Mouse (Mus musculus): ENCODE measurements around the gene Rccd1.

DNA sequence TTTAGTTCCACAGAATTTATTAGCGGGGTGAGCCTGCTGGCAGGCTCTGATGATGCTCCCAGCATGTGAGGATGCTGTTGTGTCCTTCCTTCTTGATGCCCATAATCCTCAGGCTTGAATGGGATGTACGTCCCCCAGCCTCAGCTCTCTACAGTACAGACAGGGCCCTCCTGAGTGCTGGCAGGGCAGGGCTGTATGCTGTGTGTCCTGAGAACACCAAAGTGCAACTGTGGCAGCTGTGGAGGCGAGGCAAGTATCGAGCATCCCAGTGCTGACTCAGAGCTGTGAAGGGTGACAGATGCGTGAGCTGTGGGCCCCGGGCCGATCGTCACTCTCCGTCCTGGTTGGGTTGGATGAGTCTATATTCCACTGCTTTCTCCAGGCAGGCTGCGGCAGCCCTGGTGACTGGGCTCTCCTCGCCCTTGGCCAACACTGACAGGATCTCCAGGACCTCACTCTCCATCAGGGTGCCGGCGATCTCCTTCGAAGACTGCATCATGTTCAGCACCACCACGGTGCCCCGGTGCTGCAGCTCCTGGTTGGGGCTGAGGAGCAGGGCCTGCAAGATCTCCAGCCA, 1.1 kb upstream of the Rccd1 start:
- no peak for TF ChIP-seq POLR2A (IDR thresholded peaks at IDR 0.05; ENCODE audit: borderline replicate concordance, insufficient read depth, low read length)
- TF ChIP-seq CTCF (IDR thresholded peaks at IDR 0.05; ENCODE audit: borderline replicate concordance, insufficient read depth, low read depth, low read length): no peak

All from cerebellum, adult 2 months (tissue).